Mouse (Mus musculus) erythroblast, embryonic 14.5 days (primary cell): ENCODE data around the gene Insyn1. TPM values are rescaled to one million over a fixed set of nuclear protein-coding genes. Genes with fewer than 3 reads are reported as not detected.

ENCODE experiments used
- H3K27me3 ChIP-seq: 2 replicates; pipeline ENCODE4 v1.6.1; 2012; ENCODE audit warnings: inconsistent platforms; ENCODE audit not compliant: control insufficient read depth
- H3K36me3 ChIP-seq: 2 replicates; pipeline ENCODE4 v1.6.1; 2012; ENCODE audit warnings: mild to moderate bottlenecking, inconsistent platforms; ENCODE audit not compliant: control insufficient read depth
- H3K4me1 ChIP-seq: 2 replicates; pipeline ENCODE4 v1.6.1; 2012; ENCODE audit warnings: inconsistent platforms; ENCODE audit not compliant: control insufficient read depth
- H3K4me3 ChIP-seq: replicated peaks from 2 replicates; pipeline ENCODE3; 2012; ENCODE audit warnings: moderate library complexity, mild to moderate bottlenecking, inconsistent platforms
- H3K9me3 ChIP-seq: 2 replicates; pipeline ENCODE4 v1.6.1; 2012; ENCODE audit warnings: low read length, inconsistent platforms, mixed read lengths; ENCODE audit not compliant: control insufficient read depth
- GATA1 ChIP-seq: IDR thresholded peaks from 2 replicates; pipeline ENCODE4 v1.6.1; 2012; ENCODE audit warnings: low read length, inconsistent platforms, mixed read lengths
- TAL1 ChIP-seq: IDR thresholded peaks from 3 replicates; pipeline ENCODE4 v1.6.1; 2012; ENCODE audit warnings: low read length, inconsistent platforms, mixed read lengths
- polyA plus RNA-seq: library from polyadenylated mRNA; stranded (reverse); fragments of >175 nt; gene quantifications from 2 replicates; pipeline ENCODE4 v1.2.3, GENCODE M21; 2012

The Insyn1 gene
- polyA plus RNA-seq, 1 experiment = not detected

- Histone ChIP-seq H3K27me3 (no peaks in the 10 kb centered on the region), H3K4me3 (no peak overlapping the region), H3K9me3 (no peaks in the 10 kb centered on the region), H3K36me3 (no peaks in the 10 kb centered on the region), H3K4me1 (no peaks in the 10 kb centered on the region)
- TF ChIP-seq GATA1 = no peak
- no peak for TF ChIP-seq TAL1
Observed at GRCm38 (mm10) chr9:58525108-58525507, 36.7 kb downstream of the Insyn1 start.

- Histone ChIP-seq H3K4me3 (no peak overlapping the region), H3K9me3 (no peaks in the 10 kb centered on the region), H3K36me3 (no peaks in the 10 kb centered on the region; the same call in 1 of the 2 replicates), H3K4me1 (no peaks in the 10 kb centered on the region), H3K27me3 (no peaks in the 10 kb centered on the region)
- TF ChIP-seq GATA1 (no peak), TAL1 (no peak)
Observed at GRCm38 (mm10) chr9:58527841-58528240, 39.4 kb downstream of the Insyn1 start.

GRCm38 (mm10) chr9:58530407-58530806 is 42.0 kb downstream of the Insyn1 start:
- Histone ChIP-seq H3K27me3 (no peaks in the 10 kb centered on the region), H3K4me3 (no peak overlapping the region), H3K36me3 (no peaks in the 10 kb centered on the region; the same call in 1 of the 2 replicates), H3K9me3 (no peaks in the 10 kb centered on the region), H3K4me1 (no peaks in the 10 kb centered on the region)
- TF ChIP-seq TAL1 (no peak), GATA1 (no peak)

- H3K27me3 ChIP-seq = no peaks in the 10 kb centered on the region
- TF ChIP-seq TAL1 = no peak
- TF ChIP-seq GATA1 = no peak
- H3K4me1 ChIP-seq = no peaks in the 10 kb centered on the region; the same call in 1 of the 2 replicates
- H3K4me3 ChIP-seq = no peak overlapping the region
- H3K9me3 ChIP-seq = no peaks in the 10 kb centered on the region
- peaks cover 4% of the 10 kb centered on the region; the same call in 1 of the 2 replicates for H3K36me3 ChIP-seq
Observed at GRCm38 (mm10) chr9:58532236-58532635, 43.8 kb downstream of the Insyn1 start.

- TF ChIP-seq TAL1 (no peak), GATA1 (no peak)
- Histone ChIP-seq H3K4me3 (no peak overlapping the region), H3K36me3 (peaks cover 4% of the 10 kb centered on the region; the same call in 1 of the 2 replicates), H3K4me1 (no peaks in the 10 kb centered on the region; the same call in 1 of the 2 replicates), H3K27me3 (no peaks in the 10 kb centered on the region), H3K9me3 (no peaks in the 10 kb centered on the region)
Observed at GRCm38 (mm10) chr9:58533322-58533721, 44.9 kb downstream of the Insyn1 start.

GRCm38 (mm10) chr9:58534766-58535165 is 46.4 kb downstream of the Insyn1 start:
- Histone ChIP-seq H3K27me3 (no peaks in the 10 kb centered on the region), H3K9me3 (no peaks in the 10 kb centered on the region), H3K4me1 (no peaks in the 10 kb centered on the region; the same call in 1 of the 2 replicates), H3K4me3 (no peak overlapping the region), H3K36me3 (peaks cover 4% of the 10 kb centered on the region; the same call in 1 of the 2 replicates)
- TF ChIP-seq GATA1 (no peak), TAL1 (no peak)

- no peak overlapping the region for H3K4me3 ChIP-seq
- TF ChIP-seq GATA1 (no peak), TAL1 (no peak)
- H3K36me3 ChIP-seq = peaks cover 4% of the 10 kb centered on the region; the same call in 1 of the 2 replicates
- no peaks in the 10 kb centered on the region for H3K27me3 ChIP-seq
- no peaks in the 10 kb centered on the region; the same call in none of the 2 replicates for H3K4me1 ChIP-seq
- no peaks in the 10 kb centered on the region for H3K9me3 ChIP-seq
Observed at GRCm38 (mm10) chr9:58535447-58536134, 47.2 kb downstream of the Insyn1 start.

- Histone ChIP-seq H3K9me3 (no peaks in the 10 kb centered on the region), H3K27me3 (no peaks in the 10 kb centered on the region), H3K36me3 (peaks cover 4% of the 10 kb centered on the region; the same call in 1 of the 2 replicates), H3K4me3 (no peak overlapping the region), H3K4me1 (peaks cover 3% of the 10 kb centered on the region)
- no peak for TF ChIP-seq GATA1
Observed at GRCm38 (mm10) chr9:58537774-58538173, 49.4 kb downstream of the Insyn1 start.

- no peaks in the 10 kb centered on the region for H3K27me3 ChIP-seq
- H3K4me3 ChIP-seq = no peak overlapping the region
- peaks cover 4% of the 10 kb centered on the region; the same call in 1 of the 2 replicates for H3K36me3 ChIP-seq
- no peaks in the 10 kb centered on the region for H3K9me3 ChIP-seq
- H3K4me1 ChIP-seq = peaks cover 3% of the 10 kb centered on the region
- no peak for TF ChIP-seq GATA1
- no peak for TF ChIP-seq TAL1
Observed at GRCm38 (mm10) chr9:58539886-58540285, 51.5 kb downstream of the Insyn1 start.

GRCm38 (mm10) chr9:58541895-58542338 is 53.5 kb downstream of the Insyn1 start:
- Histone ChIP-seq H3K4me3 (no peak overlapping the region), H3K27me3 (no peaks in the 10 kb centered on the region), H3K36me3 (peaks cover 3% of the 10 kb centered on the region; the same call in 1 of the 2 replicates), H3K9me3 (no peaks in the 10 kb centered on the region), H3K4me1 (peaks cover 3% of the 10 kb centered on the region)
- TF ChIP-seq TAL1 (no peak), GATA1 (no peak)
